Mouse (Mus musculus) liver, embryonic 14.5 days (tissue): Measurements from ENCODE around the gene Stard13.

ENCODE experiments used
- CTCF ChIP-seq: IDR thresholded peaks from 2 replicates; pipeline ENCODE4 v1.5.1; 2016; ENCODE audit warnings: antibody characterized with exemption, low read depth, control low read depth
- EP300 ChIP-seq: IDR thresholded peaks from 2 replicates; pipeline ENCODE4 v1.6.1; 2016; ENCODE audit warnings: antibody characterized with exemption, low read depth

DNA sequence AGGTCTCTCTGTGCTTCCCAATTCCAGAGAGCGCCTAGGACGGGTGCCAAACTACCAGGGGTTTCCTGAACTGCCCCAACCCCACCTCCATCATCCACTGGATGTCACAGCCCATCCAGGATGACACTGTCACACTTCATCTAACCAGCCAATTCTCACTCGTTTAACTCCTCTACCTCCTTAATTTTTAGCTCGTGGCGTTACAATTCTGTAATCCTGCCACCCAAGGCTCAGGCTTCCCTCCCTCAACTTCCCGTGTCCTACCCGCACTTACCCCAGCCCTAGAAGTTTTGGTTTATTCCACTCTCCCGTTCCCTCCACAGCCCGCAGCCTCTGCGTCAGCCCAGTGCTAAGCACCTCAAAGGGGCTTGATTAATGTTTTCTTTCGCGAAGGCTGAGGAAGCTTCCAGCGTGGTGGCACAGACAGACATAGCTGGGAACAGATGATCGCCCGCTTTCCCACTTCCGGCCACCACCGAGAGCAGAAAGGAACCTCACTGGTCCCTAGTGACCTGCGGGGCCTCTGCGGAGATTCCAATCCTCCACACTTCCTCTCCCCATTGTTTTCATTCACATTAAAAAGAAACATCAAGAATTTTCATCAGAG, 125.2 kb downstream of the Stard13 start:
- TF ChIP-seq CTCF (no peak), EP300 (no peak)
